Mouse (Mus musculus) heart, adult 2 months (tissue): Measurements from ENCODE around the gene 4930512M02Rik.

Experiments
- CTCF ChIP-seq: fragments of 200-600 bp; IDR thresholded peaks from 2 replicates; pipeline ENCODE4 v1.8.1; 2022; ENCODE audit warnings: antibody characterized with exemption, mild to moderate bottlenecking, moderate library complexity
- EP300 ChIP-seq: fragments of 200-500 bp; IDR thresholded peaks from 2 replicates; pipeline ENCODE4 v1.6.1; 2011; ENCODE audit warnings: low read depth, low read length, control low read depth; ENCODE audit not compliant: insufficient read depth
- POLR2A ChIP-seq: fragments of 200-500 bp; IDR thresholded peaks from 2 replicates; pipeline ENCODE4 v1.6.1; 2011; ENCODE audit warnings: mild to moderate bottlenecking, low read depth, low read length, control low read depth; ENCODE audit not compliant: insufficient read depth

- TF ChIP-seq POLR2A: no peak
- no peak for TF ChIP-seq CTCF
- TF ChIP-seq EP300: no peak
These were observed 66.5 kb downstream of the 4930512M02Rik start for GRCm38 (mm10) chr11:11561118-11561517.
